Mouse (Mus musculus): ENCODE measurements at regions not wholly inside any gene's neighbourhood (a gene's known extent, or its start where the extent isn't known, plus 50 kb on each side); places are given as distances from the start of the nearest gene placed in this dataset.
A peak's percentile ranks its signal among the peaks of the same experiment; 100 is the strongest.

GRCm38 (mm10) chr11:45679293-45679673 is 172.6 kb upstream of the Clint1 start:
- intact Hi-C loops (cut with DNase I) = no loop called here

GRCm38 (mm10) chr11:45685571-45685970 is 166.3 kb upstream of the Clint1 start:
- DNase-seq (ENCODE audit: extremely low spot score in 1 of 2, low spot score in 2 of 2) = no peak
- intact Hi-C loops (cut with DNase I) = no loop called here

More at GRCm38 (mm10) chr11:45679293-45679673, 172.6 kb upstream of the Clint1 start:
- DNase-seq (ENCODE audit: extremely low spot score in 1 of 2, low spot score in 2 of 2) = no peak

- intact Hi-C loops (cut with DNase I) = no loop called here
- no peak for DNase-seq (ENCODE audit: extremely low spot score in 1 of 2, low spot score in 2 of 2)
Measured at GRCm38 (mm10) chr11:45693206-45693605, 158.6 kb upstream of the Clint1 start.

GRCm38 (mm10) chr11:45701506-45701905 is 150.3 kb upstream of the Clint1 start:
- no peak for DNase-seq (ENCODE audit: extremely low spot score in 1 of 2, low spot score in 2 of 2)
- intact Hi-C loops (cut with DNase I) = no loop called here

GRCm38 (mm10) chr11:45702916-45703315 is 148.9 kb upstream of the Clint1 start:
- intact Hi-C loops (cut with DNase I) = no loop called here
- no peak for DNase-seq (ENCODE audit: extremely low spot score in 1 of 2, low spot score in 2 of 2)

- intact Hi-C loops (cut with DNase I) = no loop called here
Measured at GRCm38 (mm10) chr11:45704411-45704810, 147.4 kb upstream of the Clint1 start.

GRCm38 (mm10) chr11:45718630-45719029 is 133.2 kb upstream of the Clint1 start:
- intact Hi-C loops (cut with DNase I) = no loop called here
- DNase-seq (ENCODE audit: extremely low spot score in 1 of 2, low spot score in 2 of 2) = no peak

More at GRCm38 (mm10) chr11:45704411-45704810, 147.4 kb upstream of the Clint1 start:
- DNase-seq (ENCODE audit: extremely low spot score in 1 of 2, low spot score in 2 of 2) = no peak

- intact Hi-C loops (cut with DNase I) = no loop called here
- no peak for DNase-seq (ENCODE audit: extremely low spot score in 1 of 2, low spot score in 2 of 2)
Measured at GRCm38 (mm10) chr11:45719821-45720220, 132.0 kb upstream of the Clint1 start.

- intact Hi-C loops (cut with DNase I) = no loop called here
- peak; percentile 3 to 21 for DNase-seq (ENCODE audit: extremely low spot score in 1 of 2, low spot score in 2 of 2)
Measured at GRCm38 (mm10) chr11:45736561-45736960, 115.3 kb upstream of the Clint1 start.

- no peak for DNase-seq (ENCODE audit: extremely low spot score in 1 of 2, low spot score in 2 of 2)
- intact Hi-C loops (cut with DNase I) = no loop called here
Measured at GRCm38 (mm10) chr11:45738331-45738730, 113.5 kb upstream of the Clint1 start.

- no peak for DNase-seq (ENCODE audit: extremely low spot score in 1 of 2, low spot score in 2 of 2)
- intact Hi-C loops (cut with DNase I) = no loop called here
Measured at GRCm38 (mm10) chr11:45745941-45746340, 105.9 kb upstream of the Clint1 start.

- DNase-seq (ENCODE audit: extremely low spot score in 1 of 2, low spot score in 2 of 2) = no peak
- intact Hi-C loops (cut with DNase I) = loop anchor here (10.0 kb wide), 1 partner anchor 135 kb away; no protein-coding TSS in a partner anchor
Measured at GRCm38 (mm10) chr11:45750249-45750648, 101.6 kb upstream of the Clint1 start.

- DNase-seq (ENCODE audit: extremely low spot score in 1 of 2, low spot score in 2 of 2) = peak; percentile 13 to 34
- intact Hi-C loops (cut with DNase I) = loop anchor here (10.0 kb wide), 1 partner anchor 133 kb away; no protein-coding TSS in a partner anchor
Measured at GRCm38 (mm10) chr11:45752237-45752636, 99.6 kb upstream of the Clint1 start.

- DNase-seq (ENCODE audit: extremely low spot score in 1 of 2, low spot score in 2 of 2) = no peak
- intact Hi-C loops (cut with DNase I) = loop anchor here (10.0 kb wide), 1 partner anchor 132 kb away; no protein-coding TSS in a partner anchor
Measured at GRCm38 (mm10) chr11:45752791-45753190, 99.1 kb upstream of the Clint1 start.

GRCm38 (mm10) chr11:45767081-45767480 is 84.8 kb upstream of the Clint1 start:
- DNase-seq (ENCODE audit: extremely low spot score in 1 of 2, low spot score in 2 of 2) = peak; percentile 14 to 26
- intact Hi-C loops (cut with DNase I) = no loop called here

GRCm38 (mm10) chr11:45782435-45782834 is 69.4 kb upstream of the Clint1 start:
- intact Hi-C loops (cut with DNase I) = no loop called here
- no peak for DNase-seq (ENCODE audit: extremely low spot score in 1 of 2, low spot score in 2 of 2)

GRCm38 (mm10) chr11:45785806-45786205 is 66.0 kb upstream of the Clint1 start:
- no peak for DNase-seq (ENCODE audit: extremely low spot score in 1 of 2, low spot score in 2 of 2)
- intact Hi-C loops (cut with DNase I) = no loop called here

GRCm38 (mm10) chr11:45787408-45787807 is 64.4 kb upstream of the Clint1 start:
- DNase-seq (ENCODE audit: extremely low spot score in 1 of 2, low spot score in 2 of 2) = no peak
- intact Hi-C loops (cut with DNase I) = no loop called here

GRCm38 (mm10) chr11:45789886-45790285 is 62.0 kb upstream of the Clint1 start:
- DNase-seq (ENCODE audit: extremely low spot score in 1 of 2, low spot score in 2 of 2) = peak in 1 of 2 experiments; percentile 3
- intact Hi-C loops (cut with DNase I) = loop anchor here (10.0 kb wide), 1 partner anchor 95 kb away; no protein-coding TSS in a partner anchor

GRCm38 (mm10) chr11:45790504-45790903 is 61.3 kb upstream of the Clint1 start:
- intact Hi-C loops (cut with DNase I) = loop anchor here (10.0 kb wide), 1 partner anchor 94 kb away; no protein-coding TSS in a partner anchor
- no peak for DNase-seq (ENCODE audit: extremely low spot score in 1 of 2, low spot score in 2 of 2)

GRCm38 (mm10) chr11:45791696-45792095 is 60.2 kb upstream of the Clint1 start:
- intact Hi-C loops (cut with DNase I) = loop anchor here (10.0 kb wide), 1 partner anchor 93 kb away; no protein-coding TSS in a partner anchor
- DNase-seq (ENCODE audit: extremely low spot score in 1 of 2, low spot score in 2 of 2) = no peak

All from left cerebral cortex, postnatal 10 days (tissue).